Mouse (Mus musculus) lung, postnatal 0 days (tissue): ENCODE measurements around the gene Tcl1.

Experiments used
- CTCF ChIP-seq: IDR thresholded peaks from 2 replicates; pipeline ENCODE4 v1.5.1; 2016; ENCODE audit warnings: antibody characterized with exemption, mild to moderate bottlenecking
- EP300 ChIP-seq: IDR thresholded peaks from 2 replicates; pipeline ENCODE4 v1.6.1; 2016; ENCODE audit warnings: antibody characterized with exemption, mild to moderate bottlenecking, control low read depth

DNA sequence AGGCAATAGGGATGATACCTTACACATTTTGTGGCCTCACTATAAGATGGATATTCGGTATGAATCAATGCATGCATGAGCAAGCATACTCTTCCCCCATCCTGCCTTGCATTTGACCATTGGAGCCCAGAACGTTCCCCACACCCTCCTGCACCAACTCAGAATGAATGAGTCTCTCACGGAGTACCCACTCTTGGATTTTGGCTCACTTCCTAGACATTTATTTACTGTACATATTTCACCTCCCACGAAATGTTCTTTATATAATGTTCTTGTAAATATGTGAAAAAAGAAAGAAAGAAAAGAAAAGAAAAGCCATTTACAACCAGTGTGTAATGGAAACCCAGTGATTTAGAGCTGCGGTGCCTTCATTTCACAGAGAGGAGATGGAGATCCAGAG lies 44.5 kb upstream of the Tcl1 start:
- TF ChIP-seq CTCF (no peak), EP300 (no peak)
